Mouse (Mus musculus) liver, embryonic 14 days (tissue): Measurements from ENCODE around the gene Proser1. TPM values are rescaled to one million over a fixed set of nuclear protein-coding genes. Genes with fewer than 3 reads are reported as not detected.

Experiments used
- polyA plus RNA-seq: library from polyadenylated mRNA; depleted of rRNA; stranded (reverse); fragments of >200 nt; gene quantifications from 2 replicates; pipeline ENCODE4 v1.2.3, GENCODE M21; 2012; rRNA removed

Gene Proser1
- polyA plus RNA-seq: 2.1 and 3.8 TPM in 2 replicates

DNA sequence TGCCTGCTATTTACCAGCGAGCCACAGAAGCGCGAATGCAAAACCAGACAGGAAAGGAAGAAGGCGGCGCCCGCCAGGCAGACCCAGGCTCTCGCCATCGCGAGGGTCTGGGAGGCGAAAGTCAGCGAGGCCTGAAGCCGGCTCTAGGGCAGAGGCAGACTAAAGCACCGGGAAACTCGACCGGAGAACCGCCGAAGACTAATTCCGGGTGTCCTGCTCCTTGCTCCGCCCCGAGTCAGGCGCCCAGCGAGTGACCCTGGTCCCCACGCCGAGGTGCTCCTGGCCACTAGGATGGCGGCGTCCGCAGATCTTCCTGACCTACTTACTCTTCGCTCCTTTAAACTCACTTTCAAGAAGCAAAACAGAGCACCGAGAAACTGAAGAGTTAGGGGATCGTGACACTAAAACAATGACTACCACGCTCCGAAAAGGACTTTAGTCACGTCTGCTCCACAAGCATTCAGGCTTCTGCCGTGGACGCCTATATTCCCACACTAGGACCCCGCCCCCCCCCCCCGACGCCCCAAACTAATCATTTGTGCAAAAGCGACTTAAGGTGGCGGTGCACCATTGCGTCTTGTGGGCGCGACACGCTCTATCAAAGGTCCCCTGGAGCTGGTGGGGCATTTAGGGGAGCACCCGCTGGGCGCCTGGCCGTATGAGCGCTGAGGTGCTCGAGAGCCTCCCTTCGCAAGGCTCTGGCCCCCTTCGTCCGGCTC lies at the start of gene Proser1, which contains the start of gene Nhlrc3:
Proser1 (plus strand) TSS at position 621 of the 719 bp plus-strand sequence.
Nhlrc3 (minus strand) TSS at position 287 of the 719 bp plus-strand sequence.

DNA sequence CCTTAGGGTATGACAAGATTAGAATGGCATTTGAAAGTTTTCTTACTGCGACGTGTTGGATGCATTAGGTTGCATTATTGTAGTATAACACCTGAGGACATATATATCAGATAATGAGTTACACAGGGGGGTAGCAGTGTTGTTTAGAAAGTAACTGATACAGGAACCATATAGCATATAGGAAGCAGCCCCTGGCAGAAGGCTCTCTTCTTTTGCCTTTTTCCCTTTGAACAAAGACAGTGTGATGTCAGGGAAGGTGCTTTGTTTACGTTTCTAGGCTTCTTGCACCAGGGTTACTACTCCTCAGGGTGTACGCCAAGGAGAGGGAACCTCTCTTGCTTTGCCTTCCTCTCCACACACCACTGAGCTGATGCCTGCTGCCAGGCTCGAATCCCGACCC lies 24.9 kb downstream of the Proser1 start, which contains the start of gene Stoml3:
Stoml3 (plus strand) TSS at position 301 of the 400 bp plus-strand sequence.

Other genes starting within 250 kb of the Proser1 start
- 3.2 and 3.5 TPM in 2 replicates for gene Nhlrc3, start 334 bp upstream of the Proser1 start, polyA plus RNA-seq
- not detected in 2 replicates for gene Stoml3, start 25.0 kb downstream of the Proser1 start, polyA plus RNA-seq
- 0.71 and 0.83 TPM in 2 replicates for gene Frem2, start 193.7 kb downstream of the Proser1 start, polyA plus RNA-seq